Mouse (Mus musculus) hindbrain, embryonic 13.5 days (tissue): ENCODE results near the gene Arhgef17. TPM values are rescaled to one million over a fixed set of nuclear protein-coding genes. Genes with fewer than 3 reads are reported as not detected.

Experiments
- ATAC-seq: fragments of 200-750 bp; cut with Nextera tagmentation; 2 replicates; pipeline ENCODE4 v1.8.0; 2017; ENCODE audit warnings: moderate TSS enrichment; ENCODE audit not compliant: low FRiP score
- H3K27ac ChIP-seq: fragments of 300-500 bp; sonication (generic); 2 replicates; pipeline ENCODE4 v1.5.1; 2015; ENCODE audit warnings: inconsistent platforms, mild to moderate bottlenecking, moderate library complexity
- H3K27me3 ChIP-seq: fragments of 300-500 bp; sonication (generic); 2 replicates; pipeline ENCODE4 v1.6.1; 2015; ENCODE audit warnings: mild to moderate bottlenecking, inconsistent platforms
- H3K36me3 ChIP-seq: fragments of 300-500 bp; sonication (generic); 2 replicates; pipeline ENCODE4 v1.6.1; 2015; ENCODE audit warnings: mild to moderate bottlenecking, inconsistent platforms
- H3K4me1 ChIP-seq: fragments of 300-500 bp; sonication (generic); replicated peaks from 2 replicates; pipeline ENCODE4 v1.6.1; 2015; ENCODE audit warnings: inconsistent platforms
- H3K4me2 ChIP-seq: fragments of 300-500 bp; sonication (generic); 2 replicates; pipeline ENCODE4 v1.6.1; 2015; ENCODE audit warnings: inconsistent platforms, mild to moderate bottlenecking, moderate library complexity
- H3K4me3 ChIP-seq: fragments of 300-500 bp; sonication (generic); 2 replicates; pipeline ENCODE4 v1.5.1; 2015; ENCODE audit warnings: mild to moderate bottlenecking, inconsistent platforms
- H3K9ac ChIP-seq: fragments of 300-500 bp; sonication (generic); 2 replicates; pipeline ENCODE4 v1.6.1; 2015; ENCODE audit warnings: mild to moderate bottlenecking, inconsistent platforms
- H3K9me3 ChIP-seq: fragments of 300-500 bp; sonication (generic); 2 replicates; pipeline ENCODE4 v1.6.1; 2016; ENCODE audit warnings: inconsistent platforms
- WGBS: fragments of 180-500 bp; shearing (Covaris S2); methylation state at CpG from one replicate; pipeline ENCODE4 v1.1.7; 2015; 5-methylcytosine and 5-hydroxymethylcytosine counted together
- polyA plus RNA-seq: library from polyadenylated mRNA; unstranded; fragments of >200 nt; fragmentation: Nextera tagmentation; extraction: Ambion mirVana; gene quantifications from 2 replicates; pipeline ENCODE4 v1.2.1, GENCODE M21; 2015

The Arhgef17 gene
- polyA plus RNA-seq, 1 experiment from 2014 or later = 7.2 TPM

DNA sequence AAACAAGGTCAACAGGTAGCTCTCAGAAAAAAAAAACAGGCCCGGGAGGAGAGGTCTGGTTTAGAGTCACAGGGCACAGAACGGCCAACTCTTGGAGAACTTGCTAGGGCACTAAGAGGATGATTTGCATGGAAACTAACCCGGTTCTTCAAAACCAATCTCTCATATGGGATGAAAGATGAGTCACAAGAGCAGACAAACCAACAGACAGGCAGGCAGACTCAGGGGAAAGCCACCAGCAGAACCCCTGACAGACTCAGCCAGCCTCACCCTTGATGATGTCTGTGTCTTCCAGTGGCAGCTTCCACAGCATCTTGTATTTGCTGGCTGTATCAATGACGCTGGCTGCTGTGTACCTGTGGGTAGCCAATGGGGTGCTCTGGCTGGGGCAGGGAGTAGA, 50.0 kb downstream of the Arhgef17 start:
- Histone ChIP-seq H3K4me2 (no peak overlapping the region), H3K36me3 (peaks cover 83% of the 10 kb centered on the region), H3K9me3 (no peaks in the 10 kb centered on the region), H3K27ac (no peak overlapping the region), H3K4me3 (no peak overlapping the region), H3K4me1 (peaks cover 6% of the 10 kb centered on the region), H3K27me3 (no peaks in the 10 kb centered on the region), H3K9ac (no peak overlapping the region)
- ATAC-seq = no peak
- 90% methylated on average over 4 of the region's 4 CpGs for WGBS

DNA sequence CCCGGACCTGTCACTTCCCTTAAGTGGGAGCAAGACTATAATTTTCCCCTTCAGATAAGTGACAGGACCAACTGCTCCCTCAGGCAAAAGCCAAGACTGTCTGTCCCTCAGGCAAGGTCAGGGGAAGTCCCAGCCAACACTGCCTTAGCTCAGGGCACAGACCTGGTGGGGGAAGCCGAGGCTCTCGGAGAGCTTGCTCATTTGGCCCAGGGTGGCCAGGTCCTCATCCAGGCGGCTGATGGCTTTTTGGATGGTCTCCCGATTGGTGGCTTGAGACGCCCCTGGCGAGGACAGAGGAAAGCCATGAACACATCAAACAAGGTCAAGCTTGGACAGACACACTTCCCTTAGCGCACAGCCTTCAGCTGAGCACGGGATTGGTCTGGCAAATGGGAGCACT, 50.4 kb downstream of the Arhgef17 start:
- Histone ChIP-seq H3K4me1 (peaks cover 6% of the 10 kb centered on the region), H3K4me3 (no peak overlapping the region), H3K36me3 (peaks cover 88% of the 10 kb centered on the region), H3K9me3 (no peaks in the 10 kb centered on the region), H3K9ac (no peak overlapping the region), H3K4me2 (no peak overlapping the region), H3K27ac (no peak overlapping the region), H3K27me3 (no peaks in the 10 kb centered on the region)
- no peak for ATAC-seq
- WGBS = 89% methylated on average over 9 of the region's 9 CpGs

DNA sequence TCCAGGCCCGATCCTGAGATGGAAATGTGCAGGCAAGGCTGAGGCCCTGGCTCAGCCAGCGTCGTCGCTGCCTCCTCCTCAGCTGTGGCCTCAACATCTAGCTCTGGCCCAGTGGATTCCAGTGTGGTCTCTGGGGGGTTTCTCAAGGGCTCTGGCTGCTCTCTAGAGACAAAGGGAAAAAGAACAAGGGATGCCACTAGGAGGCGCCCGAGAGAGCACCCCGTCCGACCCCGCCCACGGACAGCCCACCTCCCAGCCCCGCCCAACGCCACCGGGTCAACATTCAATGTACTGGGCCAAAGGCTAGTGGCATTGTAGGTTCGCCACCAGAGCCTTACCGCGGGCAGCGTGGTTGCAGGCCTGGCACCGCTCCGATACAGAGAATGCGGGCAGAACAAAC, 52.3 kb downstream of the Arhgef17 start:
- peaks cover 91% of the 10 kb centered on the region for H3K36me3 ChIP-seq
- H3K4me2 ChIP-seq = 0 out of 2 replicates have a peak overlapping the region, but pooled peaks have one; percentile 6
- 12% methylated on average over 20 of the region's 20 CpGs for WGBS
- no peak overlapping the region for H3K27ac ChIP-seq
- H3K9ac ChIP-seq = no peak overlapping the region
- no peak for ATAC-seq
- H3K27me3 ChIP-seq = no peaks in the 10 kb centered on the region
- no peak overlapping the region for H3K4me3 ChIP-seq
- no peaks in the 10 kb centered on the region for H3K9me3 ChIP-seq
- H3K4me1 ChIP-seq = peaks cover 6% of the 10 kb centered on the region

DNA sequence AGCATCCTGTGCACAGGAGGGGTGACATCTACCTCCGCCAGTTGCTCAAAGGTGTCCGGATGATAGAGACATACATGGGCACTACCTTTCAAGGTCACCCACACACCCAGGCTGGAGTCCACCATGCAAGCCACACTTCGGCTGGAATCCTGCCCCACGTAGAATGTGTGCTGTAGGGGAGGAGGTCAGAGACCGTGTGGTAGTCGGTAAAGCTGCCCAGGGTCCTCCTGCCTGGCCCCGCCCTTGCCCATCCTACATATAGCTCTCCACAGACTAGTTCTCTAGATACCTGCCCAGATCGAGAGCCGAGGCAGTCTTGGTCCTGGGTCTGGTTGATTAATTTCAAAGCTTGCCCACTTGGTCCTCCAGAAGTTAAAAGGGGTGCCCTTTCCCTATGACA, 55.1 kb downstream of the Arhgef17 start:
- H3K36me3 ChIP-seq = peaks cover 84% of the 10 kb centered on the region
- H3K4me3 ChIP-seq = no peak overlapping the region
- ATAC-seq = no peak
- no peak overlapping the region for H3K4me2 ChIP-seq
- no peak overlapping the region for H3K9ac ChIP-seq
- H3K4me1 ChIP-seq = peaks cover 6% of the 10 kb centered on the region
- H3K9me3 ChIP-seq = no peaks in the 10 kb centered on the region
- no peaks in the 10 kb centered on the region for H3K27me3 ChIP-seq
- 94% methylated on average over 9 of the region's 9 CpGs for WGBS
- H3K27ac ChIP-seq = no peak overlapping the region

DNA sequence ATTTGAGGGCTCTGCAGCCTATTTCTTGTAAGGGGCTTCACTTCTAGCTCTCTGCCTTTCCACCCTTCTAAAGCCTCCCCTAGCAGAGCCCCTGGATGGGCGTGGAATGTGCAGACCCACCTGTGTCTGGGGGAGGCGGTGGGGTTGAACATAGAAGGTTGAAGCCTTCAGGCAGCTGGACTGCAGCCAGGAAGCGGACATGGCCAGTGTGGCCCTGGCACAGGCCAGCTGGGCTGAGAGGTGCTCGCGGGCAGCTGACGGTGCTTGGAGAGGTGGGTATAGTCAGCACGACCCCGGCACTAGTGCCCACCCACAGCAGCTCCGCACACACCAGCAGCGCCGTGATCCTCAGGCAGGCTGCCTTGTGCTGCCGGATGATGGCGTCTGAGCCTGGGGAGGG, 55.6 kb downstream of the Arhgef17 start:
- H3K4me1 ChIP-seq = peaks cover 6% of the 10 kb centered on the region
- H3K27ac ChIP-seq = no peak overlapping the region
- H3K27me3 ChIP-seq = no peaks in the 10 kb centered on the region
- H3K9ac ChIP-seq = no peak overlapping the region
- ATAC-seq = no peak
- H3K4me2 ChIP-seq = no peak overlapping the region
- H3K4me3 ChIP-seq = no peak overlapping the region
- no peaks in the 10 kb centered on the region for H3K9me3 ChIP-seq
- WGBS = 94% methylated on average over 13 of the region's 13 CpGs
- peaks cover 79% of the 10 kb centered on the region for H3K36me3 ChIP-seq

DNA sequence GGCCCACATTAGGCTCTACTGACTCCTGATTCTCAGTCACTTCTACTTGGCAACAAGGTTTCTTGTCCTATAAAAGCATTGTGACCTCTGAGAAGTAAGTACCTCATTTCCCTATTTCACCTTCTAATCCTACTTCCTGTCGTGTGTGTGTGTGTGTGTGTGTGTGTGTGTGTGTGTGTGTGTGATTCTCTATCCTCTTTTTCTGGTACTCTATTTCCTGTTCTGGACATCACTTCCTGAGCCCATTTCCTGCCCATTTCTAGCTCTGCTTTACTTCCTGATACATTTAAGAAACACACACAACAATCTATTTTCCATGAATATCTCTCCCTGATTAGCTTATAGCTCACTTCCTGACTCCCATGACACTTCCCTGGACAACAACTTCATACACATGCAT, 56.1 kb downstream of the Arhgef17 start:
- no peak for ATAC-seq
- no peak overlapping the region for H3K27ac ChIP-seq
- no peaks in the 10 kb centered on the region for H3K9me3 ChIP-seq
- H3K4me1 ChIP-seq = peaks cover 6% of the 10 kb centered on the region
- H3K36me3 ChIP-seq = peaks cover 74% of the 10 kb centered on the region
- 79% methylated on average over 1 of the region's 1 CpGs for WGBS
- H3K9ac ChIP-seq = no peak overlapping the region
- no peak overlapping the region for H3K4me3 ChIP-seq
- H3K4me2 ChIP-seq = no peak overlapping the region
- no peaks in the 10 kb centered on the region for H3K27me3 ChIP-seq

DNA sequence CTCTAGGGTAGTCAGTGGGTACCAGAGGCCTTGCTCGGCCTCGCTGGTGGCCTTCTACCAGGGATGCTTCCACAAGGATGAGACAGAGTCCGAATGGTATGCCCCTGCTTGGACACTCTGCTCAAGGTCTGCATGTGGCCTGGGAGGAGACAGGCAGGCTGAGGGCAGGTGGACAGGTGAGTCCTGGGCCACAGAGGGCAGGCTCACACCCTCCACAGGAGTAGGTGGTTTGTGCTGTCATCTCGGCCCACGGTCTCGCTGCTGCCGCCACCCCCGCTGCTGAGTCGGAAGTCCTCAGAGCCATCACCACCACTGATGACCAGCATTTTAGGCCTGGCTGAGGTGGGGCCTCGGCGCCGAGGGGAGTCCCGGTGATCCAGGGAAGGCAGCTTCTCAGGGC, 58.7 kb downstream of the Arhgef17 start:
- peaks cover 52% of the 10 kb centered on the region for H3K36me3 ChIP-seq
- H3K4me3 ChIP-seq = no peak overlapping the region
- no peaks in the 10 kb centered on the region for H3K4me1 ChIP-seq
- 97% methylated on average over 13 of the region's 13 CpGs for WGBS
- H3K9me3 ChIP-seq = no peaks in the 10 kb centered on the region
- ATAC-seq = no peak
- no peak overlapping the region for H3K4me2 ChIP-seq
- H3K9ac ChIP-seq = 0 out of 2 replicates have a peak overlapping the region, but pooled peaks have one; percentile 24
- no peaks in the 10 kb centered on the region for H3K27me3 ChIP-seq
- H3K27ac ChIP-seq = no peak overlapping the region

DNA sequence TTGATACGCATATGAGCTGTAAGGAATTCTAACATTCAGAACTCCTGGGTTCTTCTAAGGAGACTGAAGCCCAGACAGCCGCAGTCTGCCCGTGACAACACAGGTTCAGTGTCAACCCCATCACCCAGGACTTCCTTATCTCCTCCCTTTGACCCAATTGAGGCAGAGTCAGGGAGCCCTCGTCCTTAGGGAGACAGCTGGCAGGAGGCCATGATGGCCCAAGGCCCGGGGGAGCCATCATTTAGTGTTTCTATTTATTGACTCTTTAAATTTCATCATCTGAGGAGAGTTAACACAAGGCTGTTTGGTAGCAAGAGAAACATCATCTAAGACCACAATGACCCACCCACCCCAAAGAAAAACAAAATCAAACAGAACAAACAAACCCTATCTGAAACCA, 60.0 kb downstream of the Arhgef17 start:
- Histone ChIP-seq H3K4me3 (no peak overlapping the region), H3K4me1 (no peaks in the 10 kb centered on the region), H3K36me3 (peaks cover 39% of the 10 kb centered on the region), H3K9ac (no peak overlapping the region), H3K4me2 (no peak overlapping the region), H3K27ac (no peak overlapping the region), H3K9me3 (no peaks in the 10 kb centered on the region), H3K27me3 (no peaks in the 10 kb centered on the region)
- 82% methylated on average over 5 of the region's 5 CpGs for WGBS
- ATAC-seq = no peak

DNA sequence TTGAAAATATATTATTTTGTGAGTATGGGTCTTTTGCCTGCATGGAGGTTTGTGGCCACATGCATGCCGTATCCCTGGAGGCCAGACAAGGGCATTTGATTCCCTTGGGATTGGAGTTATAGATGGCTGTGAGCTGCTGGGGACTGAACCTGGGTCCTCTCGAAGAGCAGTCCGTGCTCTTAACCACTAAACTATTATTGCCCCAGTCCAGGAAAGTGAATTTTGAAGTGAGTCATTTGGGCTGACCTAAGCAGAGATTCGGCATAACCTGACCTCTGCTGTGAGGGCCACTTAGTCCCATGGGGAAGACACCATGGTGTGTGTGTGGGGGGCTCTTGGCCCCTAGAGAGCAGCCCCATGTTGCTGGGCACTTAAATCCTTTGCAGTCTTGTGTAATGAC, 60.6 kb downstream of the Arhgef17 start:
- no peak for ATAC-seq
- Histone ChIP-seq H3K9ac (no peak overlapping the region), H3K27ac (no peak overlapping the region), H3K27me3 (no peaks in the 10 kb centered on the region), H3K9me3 (no peaks in the 10 kb centered on the region), H3K36me3 (peaks cover 33% of the 10 kb centered on the region), H3K4me2 (no peak overlapping the region), H3K4me3 (no peak overlapping the region), H3K4me1 (no peaks in the 10 kb centered on the region)
- 92% methylated on average over 4 of the region's 4 CpGs for WGBS

DNA sequence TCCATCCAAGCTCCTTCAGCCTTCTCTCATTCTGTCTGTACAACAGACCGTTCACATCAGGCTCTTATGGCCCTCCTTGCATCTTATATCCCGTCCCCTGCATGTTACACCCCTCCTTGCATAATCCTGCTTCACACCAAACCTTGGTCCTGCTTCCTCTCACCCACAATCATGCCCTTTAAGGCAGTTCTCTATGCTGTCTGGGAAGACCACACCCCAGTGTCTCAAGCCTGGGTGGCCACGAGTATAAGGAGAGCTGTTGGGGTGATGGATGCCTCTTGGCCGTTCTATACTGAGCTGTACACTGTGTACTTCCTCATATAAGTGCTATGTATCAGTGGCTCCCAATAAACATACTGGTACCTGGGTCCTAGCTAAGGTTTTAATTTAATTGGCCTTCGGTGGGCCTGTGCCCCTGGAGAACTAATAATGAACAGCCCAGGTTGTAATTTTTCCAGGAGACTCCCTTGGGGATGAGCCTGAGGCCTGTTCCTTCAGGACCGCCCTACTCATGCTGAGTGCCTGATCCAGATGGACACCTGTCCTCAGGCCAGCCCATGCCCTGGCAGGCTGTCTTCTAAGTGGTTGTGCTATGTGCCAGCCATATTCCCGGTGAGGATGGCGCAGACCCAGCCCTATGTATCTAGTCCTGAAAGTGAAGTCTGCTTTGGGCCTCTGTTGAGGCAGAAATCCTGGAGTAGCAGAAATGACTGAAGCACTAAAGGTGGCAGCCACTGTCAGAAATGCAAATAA, 61.9 kb downstream of the Arhgef17 start:
- Histone ChIP-seq H3K27me3 (no peaks in the 10 kb centered on the region), H3K27ac (no peak overlapping the region), H3K4me1 (no peaks in the 10 kb centered on the region), H3K4me3 (no peak overlapping the region), H3K4me2 (no peak overlapping the region), H3K9me3 (no peaks in the 10 kb centered on the region), H3K36me3 (peaks cover 23% of the 10 kb centered on the region), H3K9ac (0 out of 2 replicates have a peak overlapping the region, but pooled peaks have one; percentile 13)
- 87% methylated on average over 8 of the region's 8 CpGs for WGBS
- ATAC-seq = peak; percentile 50; the same call in 1 of the 2 replicates

DNA sequence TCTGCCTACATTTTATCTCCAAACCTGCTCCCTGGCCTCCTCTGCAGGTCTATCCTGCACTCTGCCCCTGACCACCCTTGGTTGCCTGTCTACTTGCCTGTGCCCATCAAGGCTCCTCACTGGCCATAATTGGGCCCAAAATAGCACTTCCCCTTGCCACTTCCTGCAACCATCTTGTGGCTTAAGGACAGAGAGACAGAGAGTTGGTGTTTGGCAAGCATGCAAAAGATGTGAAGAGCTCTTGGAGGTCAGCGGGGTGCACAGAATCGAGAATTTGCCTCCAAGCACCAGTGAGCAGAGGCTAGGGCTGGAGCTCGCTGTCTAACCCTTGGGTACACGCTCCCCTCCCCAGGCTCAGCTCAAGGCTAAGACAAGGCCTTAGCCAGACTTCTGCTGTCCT, 63.4 kb downstream of the Arhgef17 start:
- H3K4me1 ChIP-seq = no peaks in the 10 kb centered on the region

DNA sequence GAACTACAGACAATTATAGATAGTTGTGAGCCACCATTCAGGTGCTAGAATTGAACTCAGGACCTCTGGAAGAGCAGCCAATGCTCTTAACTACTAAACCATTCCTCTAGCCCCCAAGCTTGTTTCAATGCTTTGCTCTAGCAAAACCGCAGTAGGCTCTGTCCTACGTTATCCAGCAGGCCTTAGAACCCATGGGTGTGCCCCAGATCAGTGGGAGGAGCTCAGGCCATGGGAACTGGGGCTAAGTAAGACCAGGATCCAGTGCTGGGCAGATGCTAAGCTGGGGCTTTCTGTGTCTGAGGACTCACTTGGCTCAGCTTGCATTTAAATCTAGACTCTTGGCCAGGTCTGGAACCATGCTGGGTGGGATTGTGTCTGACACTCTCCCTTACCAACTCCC, 64.3 kb downstream of the Arhgef17 start:
- WGBS = 70% methylated on average over 2 of the region's 2 CpGs
- no peaks in the 10 kb centered on the region for H3K27me3 ChIP-seq
- no peak for ATAC-seq

More for the DNA sequence above, 63.4 kb downstream of the Arhgef17 start:
- no peak overlapping the region for H3K4me2 ChIP-seq
- WGBS = 80% methylated on average over 4 of the region's 4 CpGs
- no peak overlapping the region for H3K9ac ChIP-seq
- H3K4me3 ChIP-seq = no peak overlapping the region
- no peaks in the 10 kb centered on the region for H3K9me3 ChIP-seq
- ATAC-seq = no peak
- no peaks in the 10 kb centered on the region for H3K27me3 ChIP-seq
- H3K27ac ChIP-seq = no peak overlapping the region
- H3K36me3 ChIP-seq = peaks cover 14% of the 10 kb centered on the region

DNA sequence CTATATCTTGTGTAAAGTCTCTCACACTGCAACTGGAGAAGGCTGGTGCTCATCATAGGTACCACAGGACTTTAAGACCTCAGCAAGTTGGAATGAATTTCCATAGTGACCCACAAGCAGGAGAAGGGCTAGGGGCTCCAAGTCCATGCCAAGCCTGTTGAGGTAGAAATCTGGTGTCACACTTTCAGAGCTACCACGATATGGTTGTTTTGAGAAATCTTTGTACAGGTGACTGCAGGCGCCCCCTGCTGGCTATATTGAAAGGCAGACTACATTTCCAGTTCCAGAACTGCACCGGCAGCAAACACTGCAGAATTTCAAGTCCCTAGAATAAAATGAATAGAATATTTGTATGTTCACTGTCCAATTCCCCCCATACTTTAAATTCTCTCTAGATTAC, 65.2 kb downstream of the Arhgef17 start:
- no peaks in the 10 kb centered on the region for H3K9me3 ChIP-seq
- no peak overlapping the region for H3K27ac ChIP-seq

More for the DNA sequence above, 64.3 kb downstream of the Arhgef17 start:
- Histone ChIP-seq H3K4me2 (no peak overlapping the region), H3K27ac (no peak overlapping the region), H3K36me3 (peaks cover 4% of the 10 kb centered on the region), H3K9me3 (no peaks in the 10 kb centered on the region), H3K4me1 (peaks cover 3% of the 10 kb centered on the region; the same call in 1 of the 2 replicates), H3K9ac (no peak overlapping the region), H3K4me3 (no peak overlapping the region)

More for the DNA sequence above, 65.2 kb downstream of the Arhgef17 start:
- ATAC-seq = no peak
- H3K4me3 ChIP-seq = no peak overlapping the region
- no peak overlapping the region for H3K4me2 ChIP-seq
- WGBS = 6% methylated on average over 3 of the region's 3 CpGs
- peaks cover 11% of the 10 kb centered on the region for H3K4me1 ChIP-seq
- no peaks in the 10 kb centered on the region; the same call in 1 of the 2 replicates for H3K27me3 ChIP-seq
- H3K36me3 ChIP-seq = no peaks in the 10 kb centered on the region
- no peak overlapping the region for H3K9ac ChIP-seq
